Mouse (Mus musculus) neural tube, embryonic 13.5 days (tissue): ENCODE results near the gene Qprt. TPM values are rescaled to one million over a fixed set of nuclear protein-coding genes. Genes with fewer than 3 reads are reported as not detected.
"Not testable (repeated sequence)": the region's sequence is repeated elsewhere in the genome, so short reads cannot be mapped to it uniquely, and the experiment has no call there.

ENCODE experiments used
- ATAC-seq: fragments of 200-750 bp; cut with Nextera tagmentation; 2 replicates; pipeline ENCODE4 v1.8.0; 2017; ENCODE audit warnings: low read depth, mild to moderate bottlenecking, moderate TSS enrichment, moderate library complexity
- H3K27ac ChIP-seq: fragments of 300-500 bp; sonication (generic); replicated peaks from 2 replicates; pipeline ENCODE4 v1.5.1; 2015; ENCODE audit warnings: moderate library complexity, mild to moderate bottlenecking, inconsistent platforms
- H3K27me3 ChIP-seq: fragments of 300-500 bp; sonication (generic); 2 replicates; pipeline ENCODE4 v1.6.1; 2015; ENCODE audit warnings: mild to moderate bottlenecking, inconsistent platforms
- H3K36me3 ChIP-seq: fragments of 300-500 bp; sonication (generic); 2 replicates; pipeline ENCODE4 v1.6.1; 2015; ENCODE audit warnings: mild to moderate bottlenecking, inconsistent platforms
- H3K4me1 ChIP-seq: fragments of 300-500 bp; sonication (generic); replicated peaks from 2 replicates; pipeline ENCODE4 v1.6.1; 2015; ENCODE audit warnings: inconsistent platforms
- H3K4me2 ChIP-seq: fragments of 300-500 bp; sonication (generic); 2 replicates; pipeline ENCODE4 v1.6.1; 2015; ENCODE audit warnings: inconsistent platforms, mild to moderate bottlenecking, moderate library complexity
- H3K4me3 ChIP-seq: fragments of 300-500 bp; sonication (generic); 2 replicates; pipeline ENCODE4 v1.5.1; 2015; ENCODE audit warnings: mild to moderate bottlenecking, inconsistent platforms
- H3K9ac ChIP-seq: fragments of 300-500 bp; sonication (generic); 2 replicates; pipeline ENCODE4 v1.6.1; 2015; ENCODE audit warnings: moderate library complexity, mild to moderate bottlenecking, inconsistent platforms
- H3K9me3 ChIP-seq: fragments of 300-500 bp; sonication (generic); 2 replicates; pipeline ENCODE4 v1.6.1; 2016; ENCODE audit warnings: inconsistent platforms
- WGBS: fragments of 180-500 bp; shearing (Covaris S2); methylation state at CpG from one replicate; pipeline ENCODE4 v1.1.7; 2015; 5-methylcytosine and 5-hydroxymethylcytosine counted together
- polyA plus RNA-seq: library from polyadenylated mRNA; unstranded; fragments of >200 nt; fragmentation: Nextera tagmentation; extraction: Ambion mirVana; gene quantifications from 2 replicates; pipeline ENCODE4 v1.2.1, GENCODE M21; 2015

Qprt gene
- polyA plus RNA-seq, 1 experiment from 2014 or later: 0.63 TPM

- Histone ChIP-seq H3K36me3 (no peaks in the 10 kb centered on the region), H3K9ac (no peak overlapping the region), H3K27me3 (no peaks in the 10 kb centered on the region), H3K27ac (no peak overlapping the region), H3K4me3 (no peak overlapping the region), H3K4me1 (peaks cover 9% of the 10 kb centered on the region; the same call in 1 of the 2 replicates), H3K4me2 (no peak overlapping the region), H3K9me3 (no peaks in the 10 kb centered on the region)
- 88% methylated on average over 3 of the region's 3 CpGs for WGBS
- no peak for ATAC-seq
These were observed 33.9 kb downstream of the Qprt start for GRCm38 (mm10) chr7:127088083-127088482.

GRCm38 (mm10) chr7:127087278-127088010 is 34.6 kb downstream of the Qprt start, which contains the start of gene Zg16:
Zg16 (minus strand) TSS chr7:127087328.
- not testable (repeated sequence) for H3K27me3 ChIP-seq, H3K4me3 ChIP-seq, H3K9ac ChIP-seq, H3K27ac ChIP-seq, H3K36me3 ChIP-seq, H3K9me3 ChIP-seq, H3K4me1 ChIP-seq, H3K4me2 ChIP-seq, ATAC-seq
- 82% methylated on average over 6 of the region's 6 CpGs for WGBS

- not testable (repeated sequence) for H3K4me2 ChIP-seq, H3K27me3 ChIP-seq, H3K9ac ChIP-seq, H3K27ac ChIP-seq, ATAC-seq, H3K4me1 ChIP-seq, H3K4me3 ChIP-seq, H3K9me3 ChIP-seq, H3K36me3 ChIP-seq
- 56% methylated on average over 6 of the region's 6 CpGs for WGBS
These were observed 36.3 kb downstream of the Qprt start for GRCm38 (mm10) chr7:127085751-127086150.

- Histone ChIP-seq H3K4me3 (no peak overlapping the region), H3K9ac (no peak overlapping the region), H3K36me3 (no peaks in the 10 kb centered on the region), H3K27me3 (no peaks in the 10 kb centered on the region), H3K4me1 (peaks cover 9% of the 10 kb centered on the region; the same call in 1 of the 2 replicates), H3K27ac (no peak overlapping the region), H3K9me3 (no peaks in the 10 kb centered on the region), H3K4me2 (no peak overlapping the region)
- ATAC-seq: no peak
- 93% methylated on average over 2 of the region's 2 CpGs for WGBS
These were observed 37.2 kb downstream of the Qprt start for GRCm38 (mm10) chr7:127084794-127085193.

- 86% methylated on average over 4 of the region's 4 CpGs for WGBS
- ATAC-seq: no peak
- no peaks in the 10 kb centered on the region for H3K27me3 ChIP-seq
These were observed 38.3 kb downstream of the Qprt start for GRCm38 (mm10) chr7:127083689-127084088.

GRCm38 (mm10) chr7:127082995-127083394 is 39.0 kb downstream of the Qprt start:
- WGBS: 58% methylated on average over 2 of the region's 2 CpGs
- no peaks in the 10 kb centered on the region for H3K9me3 ChIP-seq

More at GRCm38 (mm10) chr7:127083689-127084088, 38.3 kb downstream of the Qprt start:
- Histone ChIP-seq H3K4me1 (peaks cover under 1% of the 10 kb centered on the region; the same call in 1 of the 2 replicates), H3K9me3 (no peaks in the 10 kb centered on the region), H3K36me3 (no peaks in the 10 kb centered on the region), H3K4me2 (no peak overlapping the region), H3K27ac (no peak overlapping the region), H3K9ac (no peak overlapping the region), H3K4me3 (no peak overlapping the region)

GRCm38 (mm10) chr7:127082271-127082670 is 39.8 kb downstream of the Qprt start:
- no peak overlapping the region for H3K9ac ChIP-seq
- H3K9me3 ChIP-seq: no peaks in the 10 kb centered on the region
- H3K4me1 ChIP-seq: no peaks in the 10 kb centered on the region
- no peak for ATAC-seq
- H3K27me3 ChIP-seq: no peaks in the 10 kb centered on the region
- no peak overlapping the region for H3K4me3 ChIP-seq
- H3K4me2 ChIP-seq: no peak overlapping the region
- H3K27ac ChIP-seq: no peak overlapping the region
- 86% methylated on average over 8 of the region's 8 CpGs for WGBS
- no peaks in the 10 kb centered on the region for H3K36me3 ChIP-seq

More at GRCm38 (mm10) chr7:127082995-127083394, 39.0 kb downstream of the Qprt start:
- no peaks in the 10 kb centered on the region for H3K36me3 ChIP-seq
- H3K9ac ChIP-seq: no peak overlapping the region
- ATAC-seq: no peak
- H3K4me1 ChIP-seq: no peaks in the 10 kb centered on the region
- H3K27ac ChIP-seq: no peak overlapping the region
- no peaks in the 10 kb centered on the region for H3K27me3 ChIP-seq
- no peak overlapping the region for H3K4me3 ChIP-seq
- no peak overlapping the region for H3K4me2 ChIP-seq

GRCm38 (mm10) chr7:127080045-127080444 is 42.0 kb downstream of the Qprt start:
- no peak for ATAC-seq
- WGBS: 58% methylated on average over 3 of the region's 3 CpGs
- no peak overlapping the region for H3K27ac ChIP-seq
- H3K9me3 ChIP-seq: no peaks in the 10 kb centered on the region
- no peaks in the 10 kb centered on the region for H3K4me1 ChIP-seq
- no peaks in the 10 kb centered on the region for H3K36me3 ChIP-seq
- H3K27me3 ChIP-seq: no peaks in the 10 kb centered on the region
- H3K4me2 ChIP-seq: no peak overlapping the region
- no peak overlapping the region for H3K4me3 ChIP-seq
- H3K9ac ChIP-seq: no peak overlapping the region

- no peaks in the 10 kb centered on the region for H3K36me3 ChIP-seq
- no peaks in the 10 kb centered on the region for H3K4me1 ChIP-seq
- H3K27ac ChIP-seq: no peak overlapping the region
- no peak overlapping the region for H3K4me3 ChIP-seq
- no peaks in the 10 kb centered on the region for H3K27me3 ChIP-seq
- WGBS: 85% methylated on average over 3 of the region's 3 CpGs
- no peak for ATAC-seq
- H3K4me2 ChIP-seq: no peak overlapping the region
- no peak overlapping the region for H3K9ac ChIP-seq
- no peaks in the 10 kb centered on the region for H3K9me3 ChIP-seq
These were observed 44.3 kb downstream of the Qprt start for GRCm38 (mm10) chr7:127077692-127078091.

GRCm38 (mm10) chr7:127076188-127076587 is 45.8 kb downstream of the Qprt start:
- 90% methylated on average over 5 of the region's 5 CpGs for WGBS
- H3K9me3 ChIP-seq: no peaks in the 10 kb centered on the region
- no peaks in the 10 kb centered on the region for H3K4me1 ChIP-seq
- ATAC-seq: no peak
- H3K27ac ChIP-seq: no peak overlapping the region
- H3K4me2 ChIP-seq: no peak overlapping the region
- no peaks in the 10 kb centered on the region for H3K36me3 ChIP-seq
- no peak overlapping the region for H3K9ac ChIP-seq
- H3K4me3 ChIP-seq: no peak overlapping the region
- H3K27me3 ChIP-seq: no peaks in the 10 kb centered on the region

- Histone ChIP-seq H3K4me3 (no peak overlapping the region), H3K27ac (no peak overlapping the region), H3K36me3 (no peaks in the 10 kb centered on the region), H3K9ac (no peak overlapping the region), H3K4me2 (no peak overlapping the region), H3K9me3 (no peaks in the 10 kb centered on the region), H3K4me1 (no peaks in the 10 kb centered on the region), H3K27me3 (no peaks in the 10 kb centered on the region)
- 89% methylated on average over 4 of the region's 4 CpGs for WGBS
- no peak for ATAC-seq
These were observed 48.8 kb downstream of the Qprt start for GRCm38 (mm10) chr7:127073221-127073620.

GRCm38 (mm10) chr7:127070871-127071413 is 51.1 kb downstream of the Qprt start:
- H3K36me3 ChIP-seq: no peaks in the 10 kb centered on the region
- no peak overlapping the region for H3K4me2 ChIP-seq
- 78% methylated on average over 4 of the region's 4 CpGs for WGBS
- H3K27me3 ChIP-seq: no peaks in the 10 kb centered on the region
- no peaks in the 10 kb centered on the region for H3K4me1 ChIP-seq
- H3K27ac ChIP-seq: no peak overlapping the region
- no peak overlapping the region for H3K4me3 ChIP-seq
- no peak overlapping the region for H3K9ac ChIP-seq
- no peak for ATAC-seq
- H3K9me3 ChIP-seq: no peaks in the 10 kb centered on the region
